Mouse (Mus musculus) lung, adult 2 months (tissue): Measurements from ENCODE around the gene Hist1h2bc. TPM values are rescaled to one million over a fixed set of nuclear protein-coding genes. Genes with fewer than 3 reads are reported as not detected.
A peak's percentile ranks its signal among the peaks of the same experiment; 100 is the strongest.
"Not testable (repeated sequence)": the region's sequence is repeated elsewhere in the genome, so short reads cannot be mapped to it uniquely, and the experiment has no call there.

Experiments used
- DNase-seq: peaks from one replicate; pipeline ENCODE4 v3.0.0; 2022
- H3K4me1 ChIP-seq: fragments of 200-500 bp; 2 replicates; pipeline ENCODE4 v1.6.1; 2011; ENCODE audit warnings: low read length; ENCODE audit not compliant: control insufficient read depth, insufficient read depth
- H3K4me3 ChIP-seq: fragments of 200-500 bp; replicated peaks from 2 replicates; pipeline ENCODE3; 2011; ENCODE audit warnings: low read depth, mild to moderate bottlenecking, control low read depth, low read length; ENCODE audit errors: extremely low read depth
- CTCF ChIP-seq: fragments of 200-500 bp; IDR thresholded peaks from 2 replicates; pipeline ENCODE4 v1.5.1; 2011; ENCODE audit warnings: mild to moderate bottlenecking, low read length, control low read depth; ENCODE audit not compliant: insufficient read depth
- POLR2A ChIP-seq: fragments of 200-500 bp; IDR thresholded peaks from 2 replicates; pipeline ENCODE4 v1.6.1; 2011; ENCODE audit warnings: low read depth, mild to moderate bottlenecking, control low read depth, low read length, borderline replicate concordance; ENCODE audit errors: extremely low read depth
- WGBS: fragments of 180-500 bp; shearing (Covaris S2); methylation state at CpG from one replicate; pipeline ENCODE4 v1.1.7; 2018; 5-methylcytosine and 5-hydroxymethylcytosine counted together
- polyA plus RNA-seq: library from polyadenylated mRNA; depleted of rRNA; stranded (reverse); fragments of >200 nt; gene quantifications from 2 replicates; pipeline ENCODE4 v1.2.3, GENCODE M21; 2012

Gene Hist1h2bc
- polyA plus RNA-seq, 1 experiment, result 142 TPM

DNA sequence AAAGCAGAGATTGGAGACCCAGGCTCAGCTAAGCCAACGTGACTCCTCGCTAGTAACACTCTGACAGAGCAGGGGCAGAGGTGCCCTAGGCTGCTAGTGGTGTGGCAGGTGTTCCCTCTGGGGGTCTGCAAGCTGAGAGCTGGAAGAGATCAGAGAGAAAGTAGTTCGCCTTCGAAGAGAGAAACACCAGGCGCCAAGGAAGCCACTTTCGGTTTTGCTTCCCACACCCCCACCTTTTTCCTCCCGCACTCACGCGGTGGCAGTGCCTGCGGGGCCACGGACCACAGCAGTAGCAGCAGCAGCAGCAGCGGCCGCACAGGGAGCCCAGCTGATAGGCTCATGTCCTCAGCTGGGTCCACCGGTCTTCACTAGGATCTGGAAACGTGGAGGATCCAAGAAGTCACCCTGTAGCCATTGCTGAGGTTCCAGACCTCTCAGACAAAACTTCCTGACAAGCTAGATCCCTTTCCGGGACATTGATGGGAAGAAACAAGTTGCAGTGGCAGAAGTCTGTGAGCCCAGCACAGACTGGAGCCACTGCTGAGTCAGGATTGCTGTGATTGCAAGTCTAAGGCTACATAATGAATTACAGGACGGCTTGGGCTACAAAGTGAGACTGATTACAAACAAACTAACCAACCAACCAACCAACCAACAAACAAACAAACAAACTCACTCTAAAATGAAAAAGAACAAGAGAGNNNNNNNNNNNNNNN lies 26.5 kb downstream of the Hist1h2bc start, which contains the start of gene Hfe:
Gene Hfe, minus strand, starts transcription at position 481 of the 716 bp plus-strand sequence.
- DNase-seq, result peak; percentile 64
- WGBS, result 1% methylated on average over 17 of the region's 17 CpGs
- TF ChIP-seq CTCF (no peak), POLR2A (peak; percentile 72; the same call in 1 of the 2 replicates)
- H3K4me1 ChIP-seq, result peaks cover 2% of the 10 kb centered on the region; the same call in 1 of the 2 replicates
- H3K4me3 ChIP-seq, result peak within 1 kb of the TSS; percentile 74

DNA sequence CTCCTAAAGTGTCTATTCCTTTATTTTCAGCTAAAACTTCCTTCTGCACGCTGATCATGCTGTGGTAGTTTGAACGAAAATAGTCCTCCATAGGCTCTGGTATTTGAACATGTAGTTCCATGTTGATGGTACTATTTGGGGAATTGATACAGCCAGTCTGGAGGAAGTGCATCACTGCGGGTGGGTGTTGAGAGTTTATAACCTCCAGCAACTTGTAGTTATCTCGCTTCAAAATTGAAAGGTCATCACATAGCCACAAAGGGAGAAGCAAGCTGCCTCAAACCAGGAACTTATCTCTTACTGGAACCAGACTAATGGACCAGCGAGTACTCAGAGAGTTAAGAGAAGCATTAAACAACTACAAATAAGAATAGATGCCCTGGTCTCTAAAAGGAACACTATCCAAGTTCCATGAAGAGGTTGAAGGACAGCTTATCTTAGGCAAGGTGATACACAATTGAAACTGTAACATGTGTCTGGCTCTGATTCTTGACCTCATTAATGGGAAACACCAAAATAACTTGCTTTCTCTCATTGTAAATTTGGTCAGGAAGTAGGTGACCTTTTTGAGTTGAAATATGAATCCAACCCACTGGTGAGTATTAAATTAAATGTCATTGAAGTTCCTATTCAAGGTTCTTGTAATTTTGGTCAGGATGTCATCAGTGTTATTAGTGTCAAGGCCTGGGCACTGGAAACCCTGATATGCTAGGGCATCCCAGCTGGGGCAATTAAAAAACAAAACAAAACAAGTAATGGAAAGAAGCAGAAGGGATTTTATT lies 32.5 kb downstream of the Hist1h2bc start:
- 78% methylated on average over 5 of the region's 5 CpGs for WGBS
- DNase-seq, result no peak
- no peak for TF ChIP-seq CTCF
- TF ChIP-seq POLR2A, result no peak
- Histone ChIP-seq H3K4me1 (no peaks in the 10 kb centered on the region), H3K4me3 (no peak overlapping the region)

DNA sequence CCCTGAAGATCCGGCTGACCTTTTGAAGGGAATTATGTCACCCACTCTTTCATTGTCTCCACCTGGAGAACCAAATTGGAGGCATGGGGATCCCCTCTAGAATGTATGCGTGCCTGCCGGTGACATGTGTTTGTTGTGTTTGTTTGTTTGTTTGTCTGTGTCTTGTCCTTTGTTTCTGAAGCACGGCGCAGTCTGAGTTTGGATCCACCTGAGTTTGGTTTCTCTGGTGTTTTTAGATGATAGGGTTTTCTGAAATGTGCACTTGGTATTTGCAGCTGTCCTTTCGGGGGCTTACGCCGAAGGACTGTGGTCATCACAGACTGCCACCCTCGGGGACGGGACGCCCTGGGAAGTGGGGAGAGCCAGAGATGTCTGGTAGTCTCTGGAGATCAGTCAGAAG lies 33.2 kb downstream of the Hist1h2bc start:
- TF ChIP-seq POLR2A (no peak), CTCF (no peak)
- DNase-seq, result no peak
- 49% methylated on average over 11 of the region's 11 CpGs for WGBS
- no peaks in the 10 kb centered on the region for H3K4me1 ChIP-seq
- no peak overlapping the region for H3K4me3 ChIP-seq

DNA sequence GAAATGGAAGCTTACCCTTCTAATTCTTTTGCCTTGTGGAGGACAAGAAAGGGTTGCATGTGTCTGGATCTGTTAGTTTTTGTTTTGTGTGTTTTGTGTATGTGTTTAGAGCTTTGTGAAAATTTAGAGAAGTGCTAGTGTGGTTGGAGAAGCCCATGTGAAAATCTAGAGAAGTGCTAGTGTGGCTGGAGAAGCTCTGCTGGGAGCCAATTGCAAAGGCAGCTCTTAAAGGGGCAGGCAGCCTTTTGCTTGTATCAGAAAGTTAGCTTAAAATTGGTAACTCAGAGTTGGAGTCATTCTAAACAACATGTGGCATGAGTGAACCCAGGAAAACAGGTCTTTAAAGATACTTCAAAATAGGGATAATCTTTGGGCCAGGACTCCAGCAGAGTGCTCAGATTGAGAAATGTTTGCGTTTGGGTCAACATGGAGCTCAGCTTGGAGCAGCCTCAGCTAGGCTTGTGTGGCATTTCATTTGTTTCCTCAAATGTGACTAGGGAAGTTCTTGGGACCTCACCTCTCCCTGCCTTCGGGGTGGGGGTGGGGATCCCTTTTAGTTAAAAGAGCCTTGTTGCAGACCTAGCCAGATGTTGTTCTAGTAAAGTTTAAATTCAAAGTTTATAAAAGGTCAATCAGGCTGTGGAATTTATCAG lies 33.7 kb downstream of the Hist1h2bc start:
- DNase-seq, H3K4me3 ChIP-seq, H3K4me1 ChIP-seq: not testable (repeated sequence)
- 19% methylated on average over 2 of the region's 2 CpGs for WGBS

DNA sequence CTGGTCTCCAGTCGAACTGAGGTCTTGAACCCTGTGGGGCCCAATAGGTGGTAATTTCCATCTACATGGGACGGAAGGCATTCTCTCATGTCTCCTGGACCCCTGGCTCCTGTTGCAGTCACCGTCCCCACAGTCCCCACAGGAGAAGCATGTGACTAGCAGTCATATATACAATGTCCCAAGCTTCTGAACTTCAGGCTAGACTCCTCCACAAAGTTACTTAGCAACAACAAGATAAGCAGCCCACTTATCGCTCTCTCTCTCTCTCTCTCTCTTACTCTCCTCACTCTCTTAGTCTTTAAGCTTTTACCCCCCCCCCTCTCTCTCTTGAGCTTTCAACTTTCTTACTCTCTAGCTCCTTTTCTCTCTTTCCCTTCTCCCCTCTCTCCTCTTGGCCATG lies 40.2 kb downstream of the Hist1h2bc start:
- Histone ChIP-seq H3K4me3 (no peak overlapping the region), H3K4me1 (no peaks in the 10 kb centered on the region)
- DNase-seq, result no peak
- WGBS, result 77% methylated on average over 4 of the region's 4 CpGs
- TF ChIP-seq POLR2A (no peak), CTCF (no peak)

DNA sequence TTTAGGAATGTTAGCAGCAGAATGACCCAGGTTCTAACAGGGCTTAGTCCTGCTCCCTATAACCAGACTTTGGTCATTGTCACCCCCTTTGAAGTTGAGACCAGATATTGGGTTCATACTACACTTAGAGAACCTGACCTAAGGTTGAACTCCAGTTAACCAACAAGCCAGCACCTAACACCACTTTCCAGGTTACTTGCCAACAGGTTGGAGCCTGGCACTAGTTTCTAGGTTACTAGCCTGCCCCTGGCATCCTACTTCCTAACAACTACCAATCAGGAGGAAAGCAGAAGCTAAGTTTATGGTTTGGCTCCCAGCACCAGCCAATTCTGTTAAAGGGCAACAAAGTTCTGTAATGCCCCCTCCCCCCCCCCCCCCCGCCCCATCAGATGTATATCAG lies 41.2 kb downstream of the Hist1h2bc start:
- DNase-seq, result no peak
- WGBS, result 95% methylated on average over 1 of the region's 1 CpGs

DNA sequence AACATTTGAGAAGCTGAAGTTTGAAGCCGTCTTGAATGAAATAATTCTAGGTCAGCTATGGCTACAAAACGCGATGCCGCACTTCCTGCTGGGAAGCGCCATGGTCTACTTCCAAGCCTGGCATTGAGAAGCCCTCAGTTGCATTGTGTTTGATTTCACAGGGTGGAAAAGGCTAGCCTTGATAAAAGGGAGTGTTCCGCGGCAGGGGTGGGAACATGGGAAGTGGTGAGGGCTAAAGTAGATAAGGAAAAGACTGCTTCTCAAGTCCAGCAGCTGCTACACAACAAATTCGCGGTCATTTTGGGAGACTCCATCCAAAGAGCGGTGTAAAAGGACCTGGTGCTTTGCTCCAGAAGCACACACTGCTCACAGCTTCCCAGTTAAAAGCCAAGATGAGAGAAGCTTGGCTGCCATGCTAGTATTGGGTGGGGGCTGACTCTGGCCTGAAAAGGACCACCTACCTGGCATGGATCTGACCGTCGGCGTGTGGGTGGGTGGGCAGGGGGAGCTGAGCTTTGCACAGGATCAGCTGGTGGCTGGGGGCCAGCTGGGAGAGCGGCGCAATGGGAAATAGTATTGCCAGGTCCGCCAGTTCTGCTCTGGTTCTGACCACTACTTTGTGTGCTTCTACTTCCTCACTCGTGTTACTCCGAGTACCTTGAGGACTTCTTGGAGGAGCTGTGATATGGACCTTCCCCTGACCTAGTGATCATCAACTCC lies 44.6 kb downstream of the Hist1h2bc start:
- Histone ChIP-seq H3K4me1 (no peaks in the 10 kb centered on the region), H3K4me3 (no peak overlapping the region)
- TF ChIP-seq CTCF (no peak), POLR2A (no peak)
- DNase-seq, result no peak
- WGBS, result 79% methylated on average over 18 of the region's 18 CpGs

More for the DNA sequence above, 41.2 kb downstream of the Hist1h2bc start:
- Histone ChIP-seq H3K4me1 (no peaks in the 10 kb centered on the region), H3K4me3 (no peak overlapping the region)
- TF ChIP-seq CTCF (no peak), POLR2A (no peak)

DNA sequence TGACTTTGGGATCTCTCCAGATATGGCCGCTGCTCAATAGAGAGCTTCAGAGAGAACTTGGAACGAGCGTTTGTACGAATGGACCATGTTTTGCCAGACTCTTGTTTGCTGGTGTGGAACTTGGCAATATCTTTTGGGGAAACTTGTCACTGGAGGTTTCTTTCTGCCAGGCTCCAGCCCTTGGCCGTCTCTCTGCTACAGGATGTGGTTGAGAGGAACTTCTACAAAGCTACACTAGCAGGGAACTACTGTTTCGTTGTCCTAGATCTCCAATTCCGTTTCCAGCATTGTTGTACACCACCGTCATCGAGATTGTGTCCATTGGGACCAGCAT lies 45.2 kb downstream of the Hist1h2bc start:
- no peak overlapping the region for H3K4me3 ChIP-seq
- TF ChIP-seq POLR2A (no peak), CTCF (no peak)
- no peak for DNase-seq
- WGBS, result 80% methylated on average over 9 of the region's 9 CpGs
- H3K4me1 ChIP-seq, result no peaks in the 10 kb centered on the region

DNA sequence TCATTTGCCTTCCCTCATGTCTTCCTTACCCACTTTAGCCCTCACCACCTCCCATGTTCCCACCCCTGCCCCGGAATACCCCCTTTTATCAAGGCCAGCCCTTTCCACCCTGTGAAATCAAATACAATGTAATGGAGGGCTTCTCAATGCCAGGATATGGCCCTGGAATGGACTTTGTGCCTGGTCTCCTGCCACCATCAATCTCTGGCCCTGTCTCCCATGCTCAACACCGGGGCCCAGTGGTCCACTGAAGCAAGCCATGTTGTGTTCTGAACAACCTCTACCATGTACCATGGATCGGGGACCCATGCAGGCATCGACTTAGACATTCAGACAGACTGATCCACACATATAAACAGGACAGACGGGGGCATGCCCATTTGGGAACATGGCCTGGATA lies 45.7 kb downstream of the Hist1h2bc start:
- DNase-seq, result no peak
- H3K4me1 ChIP-seq, result no peaks in the 10 kb centered on the region
- 91% methylated on average over 5 of the region's 5 CpGs for WGBS
- no peak for TF ChIP-seq CTCF
- H3K4me3 ChIP-seq, result no peak overlapping the region
